Comparison of ENCODE assay signal across 28 mouse cellular contexts in the genomic region with DNA sequence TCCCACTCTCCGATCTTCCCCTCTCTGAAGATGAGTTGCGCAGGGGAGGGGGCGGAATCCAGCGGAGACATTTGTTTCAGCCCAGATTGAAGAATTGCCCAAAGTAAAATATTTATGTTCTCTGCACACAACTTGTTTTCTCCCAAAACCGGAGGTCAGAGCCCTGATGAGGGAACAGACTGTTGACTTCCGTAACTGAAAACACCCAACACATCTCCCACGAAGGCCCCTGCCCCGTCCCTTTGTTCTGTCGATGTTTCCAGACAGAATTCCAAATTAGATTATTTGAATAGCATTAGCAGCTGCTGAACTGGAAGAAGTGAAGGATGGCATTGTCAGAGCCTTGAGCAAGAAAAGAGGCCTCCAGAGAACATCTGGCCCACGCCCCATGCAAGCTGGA. TPM values are rescaled to one million over a fixed set of nuclear protein-coding genes. Genes with fewer than 3 reads are reported as not detected.
DNase-seq lines count a peak whose midpoint lies in the region; ATAC-seq and TF ChIP-seq lines count a peak whose summit lies in the region.
"Had no signal": no experiment of that assay in that cellular context is flagged by ENCODE, and none has a peak within 500 bp of the region (broad histone marks: within the 10 kb centered on the region; RNA-seq: fewer than 3 reads in every experiment).

No protein-coding gene starts in this region.

- no peaks in the 10 kb centered on the region for H3K36me3 ChIP-seq in forebrain, embryonic 10.5 days (replicated peaks)
- no peaks in the 10 kb centered on the region for H3K36me3 ChIP-seq in forebrain, embryonic 13.5 days (ENCODE audit: poor library complexity, severe bottlenecking)
- H3K36me3 ChIP-seq in kidney, postnatal 0 days (ENCODE audit: insufficient read depth, low read length): no peaks in the 10 kb centered on the region
- no peaks in the 10 kb centered on the region for H3K36me3 ChIP-seq in neural tube, embryonic 11.5 days (ENCODE audit: control insufficient read depth, insufficient read depth, low read length)
- no peaks in the 10 kb centered on the region for H3K36me3 ChIP-seq in neural tube, embryonic 15.5 days
- H3K36me3 ChIP-seq: forebrain, embryonic 12.5 days; G1E; liver, embryonic 13.5 days had no signal

- no peak overlapping the region for H3K4me2 ChIP-seq in forebrain, embryonic 13.5 days
- no peak overlapping the region for H3K4me2 ChIP-seq in kidney, postnatal 0 days (ENCODE audit: low read length)
- no peak overlapping the region for H3K4me2 ChIP-seq in neural tube, embryonic 11.5 days (ENCODE audit: low read depth)
- H3K4me2 ChIP-seq in neural tube, embryonic 15.5 days: no peak overlapping the region
- H3K4me2 ChIP-seq: forebrain, embryonic 12.5 days; hindbrain, embryonic 14.5 days; liver, embryonic 13.5 days had no signal

- H3K4me1 ChIP-seq in forebrain, embryonic 10.5 days: peaks cover 13% of the 10 kb centered on the region
- 0 out of 2 replicates have a peak, but pooled peaks cover 7% of the 10 kb centered on the region for H3K4me1 ChIP-seq in forebrain, embryonic 13.5 days
- no peaks in the 10 kb centered on the region for H3K4me1 ChIP-seq in kidney, postnatal 0 days (replicated peaks; ENCODE audit: insufficient read depth, low read length)
- no peaks in the 10 kb centered on the region for H3K4me1 ChIP-seq in neural tube, embryonic 11.5 days (ENCODE audit: control insufficient read depth, insufficient read depth, low read length)
- no peaks in the 10 kb centered on the region; the same call in 1 of the 2 replicates for H3K4me1 ChIP-seq in neural tube, embryonic 15.5 days
- H3K4me1 ChIP-seq: liver, embryonic 13.5 days; megakaryocyte, embryonic 14.5 days had no signal

- no peaks in the 10 kb centered on the region for H3K27me3 ChIP-seq in forebrain, embryonic 10.5 days (ENCODE audit: poor library complexity, severe bottlenecking)
- H3K27me3 ChIP-seq in forebrain, embryonic 13.5 days: no peaks in the 10 kb centered on the region
- no peaks in the 10 kb centered on the region for H3K27me3 ChIP-seq in kidney, postnatal 0 days (ENCODE audit: insufficient read depth, low read length)
- H3K27me3 ChIP-seq in neural tube, embryonic 11.5 days (ENCODE audit: control insufficient read depth, insufficient read depth, low read length): no peaks in the 10 kb centered on the region
- no peaks in the 10 kb centered on the region for H3K27me3 ChIP-seq in neural tube, embryonic 15.5 days (replicated peaks)
- H3K27me3 ChIP-seq: forebrain, embryonic 12.5 days; liver, embryonic 13.5 days; megakaryocyte, embryonic 14.5 days had no signal

- WGBS in forebrain, embryonic 10.5 days: 72% methylated on average over 10 of the region's 10 CpGs
- 58% methylated on average over 10 of the region's 10 CpGs for WGBS in forebrain, embryonic 13.5 days
- 41% methylated on average over 10 of the region's 10 CpGs for WGBS in kidney, postnatal 0 days
- WGBS in neural tube, embryonic 11.5 days: 49% methylated on average over 10 of the region's 10 CpGs
- 40% methylated on average over 10 of the region's 10 CpGs for WGBS in neural tube, embryonic 15.5 days

- ATAC-seq in forebrain, embryonic 13.5 days: no peak
- ATAC-seq in kidney, postnatal 0 days (replicated peaks; ENCODE audit: low FRiP score, low read depth): no peak
- no peak for ATAC-seq in neural tube, embryonic 11.5 days (ENCODE audit: insufficient read depth, low FRiP score, low TSS enrichment)
- ATAC-seq in neural tube, embryonic 15.5 days (ENCODE audit: low FRiP score): no peak
- ATAC-seq: lung, postnatal 0 days had no signal

- TF ChIP-seq CTCF in kidney, postnatal 0 days (IDR thresholded peaks at IDR 0.05; ENCODE audit: low read depth): no peak

- no peaks in the 10 kb centered on the region for H3K9me3 ChIP-seq in forebrain, embryonic 10.5 days
- no peaks in the 10 kb centered on the region for H3K9me3 ChIP-seq in forebrain, embryonic 13.5 days (replicated peaks)
- no peaks in the 10 kb centered on the region; the same call in 1 of the 2 replicates for H3K9me3 ChIP-seq in kidney, postnatal 0 days (replicated peaks; ENCODE audit: low read length)
- no peaks in the 10 kb centered on the region for H3K9me3 ChIP-seq in neural tube, embryonic 11.5 days (ENCODE audit: control insufficient read depth, low read length)
- no peaks in the 10 kb centered on the region for H3K9me3 ChIP-seq in neural tube, embryonic 15.5 days (replicated peaks)
- H3K9me3 ChIP-seq: forebrain, embryonic 12.5 days had no signal

- DNase-seq in forebrain, embryonic 10.5 days (ENCODE audit: extremely low spot score, low spot score): no peak
- DNase-seq in kidney, postnatal 0 days (ENCODE audit: low spot score): peak; percentile 57
- no peak for DNase-seq in kidney, adult 18-20 months
- DNase-seq in neural tube, embryonic 11.5 days (ENCODE audit: low spot score): peak; percentile 46
- no peak for DNase-seq in right cerebral cortex, adult 18-20 months
- DNase-seq: adrenal gland, adult 8-10 months; cerebellum, adult 8-10 months; cerebellum, postnatal 25 days; gastrocnemius, postnatal 10 days; heart, postnatal 14 days; kidney, adult 8-10 months; layer of hippocampus, postnatal 36 days; left cerebral cortex, postnatal 4 days; liver, embryonic 13.5 days; lung, adult 18-20 months; lung, postnatal 4 days; thymus, postnatal 4 days had no signal

- no peak overlapping the region for H3K9ac ChIP-seq in forebrain, embryonic 13.5 days
- H3K9ac ChIP-seq in kidney, postnatal 0 days (ENCODE audit: low read depth, low read length): no peak overlapping the region
- no peak overlapping the region for H3K9ac ChIP-seq in neural tube, embryonic 11.5 days (ENCODE audit: low read length)
- no peak overlapping the region for H3K9ac ChIP-seq in neural tube, embryonic 15.5 days (replicated peaks)
- H3K9ac ChIP-seq: forebrain, embryonic 12.5 days; hindbrain, embryonic 14.5 days; liver, embryonic 13.5 days had no signal

- no peak overlapping the region for H3K4me3 ChIP-seq in forebrain, embryonic 10.5 days
- H3K4me3 ChIP-seq in forebrain, embryonic 13.5 days: no peak overlapping the region
- H3K4me3 ChIP-seq in kidney, postnatal 0 days (replicated peaks; ENCODE audit: low read depth, low read length): no peak overlapping the region
- H3K4me3 ChIP-seq in neural tube, embryonic 11.5 days (ENCODE audit: low read depth, low read length): no peak overlapping the region
- no peak overlapping the region for H3K4me3 ChIP-seq in neural tube, embryonic 15.5 days (replicated peaks)
- H3K4me3 ChIP-seq: erythroblast, embryonic 14.5 days; forebrain, embryonic 12.5 days; liver, embryonic 13.5 days; megakaryocyte, embryonic 14.5 days; myocyte had no signal

- H3K27ac ChIP-seq in forebrain, embryonic 10.5 days: peak overlapping the region; percentile 33; the same call in 1 of the 2 replicates
- no peak overlapping the region for H3K27ac ChIP-seq in forebrain, embryonic 13.5 days
- H3K27ac ChIP-seq in kidney, postnatal 0 days: no peak overlapping the region
- no peak overlapping the region for H3K27ac ChIP-seq in neural tube, embryonic 11.5 days (ENCODE audit: low read depth, low read length)
- no peak overlapping the region for H3K27ac ChIP-seq in neural tube, embryonic 15.5 days (replicated peaks)
- H3K27ac ChIP-seq: forebrain, embryonic 12.5 days; hindbrain, embryonic 14.5 days; liver, embryonic 13.5 days had no signal

RNA-seq across cellular contexts. Expression of gene Ajap1, which starts 33.2 kb away (rescaled TPM):
- 1.00 and 1.2 TPM in 2 replicates for polyA plus RNA-seq in forebrain, embryonic 10.5 days (2016; fragmentation: Nextera tagmentation; extraction: Ambion mirVana)
- 4.4 and 4.9 TPM in 2 replicates for polyA plus RNA-seq in forebrain, embryonic 13.5 days (2015; fragmentation: Nextera tagmentation; extraction: Ambion mirVana)
- polyA plus RNA-seq in kidney, postnatal 0 days (2015; fragmentation: Nextera tagmentation; extraction: Ambion mirVana): 6.3 and 6.9 TPM in 2 replicates
- 3.3 and 5.0 TPM in 2 replicates for polyA plus RNA-seq in neural tube, embryonic 11.5 days (2014; fragmentation: Nextera tagmentation; extraction: Ambion mirVana)
- 23.9 and 26.5 TPM in 2 replicates for polyA plus RNA-seq in neural tube, embryonic 15.5 days (2015; fragmentation: Nextera tagmentation; extraction: Ambion mirVana)
- polyA plus RNA-seq: erythroblast, embryonic 14.5 days; G1E; heart, embryonic 14.5 days; myocyte; testis, adult 2 months had no signal

Comparison
In these comparisons a context has a peak if more than half of its experiments do, and no peak if none do; other contexts are left out.
1. DNase-seq: peak in kidney, postnatal 0 days (single experiment) and neural tube, embryonic 11.5 days (single experiment); none in forebrain, embryonic 10.5 days (single experiment), kidney, adult 18-20 months (single experiment) and right cerebral cortex, adult 18-20 months (single experiment).